Mouse (Mus musculus): Measurements from ENCODE around the gene Tlr2.

Gene Tlr2

DNA sequence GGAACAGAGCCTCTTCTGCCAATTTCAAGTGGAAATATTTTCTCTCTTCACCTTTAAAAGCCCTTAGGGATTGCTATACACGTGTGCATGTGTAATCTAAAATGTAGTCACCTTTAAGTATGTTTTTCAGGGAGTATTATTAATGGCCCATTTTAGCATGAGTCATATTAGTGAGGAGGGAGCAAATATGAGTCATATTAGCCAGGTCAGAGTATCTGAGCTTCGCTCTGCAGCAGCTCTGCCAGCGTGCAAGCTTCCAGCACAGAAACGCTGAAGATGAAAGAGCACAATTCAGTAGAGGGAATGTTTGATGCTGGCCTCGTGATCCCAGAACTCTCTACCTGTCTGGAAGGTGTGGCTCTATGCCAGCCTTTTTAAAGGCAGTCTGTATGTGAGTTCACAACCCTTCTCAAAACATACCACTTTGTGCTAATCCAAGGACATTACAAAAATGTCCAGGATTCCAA is 13.4 kb downstream of the Tlr2 start:
- no peak for DNase-seq (ENCODE audit: low spot score)

- DNase-seq (ENCODE audit: low spot score), result no peak
These were observed 13.9 kb downstream of the Tlr2 start for GRCm38 (mm10) chr3:83827684-83828083.

DNA sequence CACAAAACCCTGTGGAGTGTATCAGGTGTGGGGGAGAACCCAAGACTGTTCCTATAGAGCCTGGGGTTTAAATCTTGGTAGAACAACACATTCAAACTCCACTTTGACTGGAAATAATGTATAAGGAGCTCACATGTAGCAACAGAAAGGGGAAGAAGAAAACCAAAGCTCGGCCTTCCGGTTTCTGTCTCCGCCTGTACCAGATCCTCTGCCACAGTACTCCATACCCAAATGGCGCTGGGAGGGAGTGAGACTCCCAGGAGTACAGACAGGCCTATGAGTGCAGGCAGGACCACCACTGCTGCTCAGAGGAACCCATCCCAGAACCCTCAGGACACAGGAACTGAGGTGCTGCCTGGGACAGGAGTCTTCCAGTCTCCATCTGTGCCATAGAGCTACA is 17.8 kb downstream of the Tlr2 start:
- DNase-seq (ENCODE audit: low spot score), result no peak

- no peak for DNase-seq (ENCODE audit: low spot score)
These were observed 25.1 kb downstream of the Tlr2 start for GRCm38 (mm10) chr3:83816372-83816925.

DNA sequence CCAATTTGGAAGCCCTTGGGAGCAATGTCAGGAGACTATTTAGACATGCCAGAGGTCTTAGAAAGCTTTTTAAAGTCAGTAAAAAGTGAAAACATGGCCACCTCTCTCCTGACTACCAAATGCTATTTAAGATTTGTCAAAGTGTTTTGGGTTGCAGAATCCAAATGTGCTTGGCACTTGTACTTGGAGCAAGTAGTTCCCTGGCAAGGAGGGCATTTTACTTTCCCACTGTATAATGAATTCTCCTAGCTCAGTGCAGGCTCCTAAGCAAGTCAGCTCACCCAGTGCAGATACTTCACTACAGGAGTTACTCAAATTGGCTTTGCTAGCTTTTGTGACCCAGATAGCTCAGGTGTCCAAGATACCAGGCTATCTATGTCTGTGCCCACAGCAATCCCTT is 28.7 kb downstream of the Tlr2 start:
- no peak for DNase-seq (ENCODE audit: low spot score)

GRCm38 (mm10) chr3:83811987-83812386 is 29.6 kb downstream of the Tlr2 start:
- DNase-seq (ENCODE audit: low spot score), result no peak

DNA sequence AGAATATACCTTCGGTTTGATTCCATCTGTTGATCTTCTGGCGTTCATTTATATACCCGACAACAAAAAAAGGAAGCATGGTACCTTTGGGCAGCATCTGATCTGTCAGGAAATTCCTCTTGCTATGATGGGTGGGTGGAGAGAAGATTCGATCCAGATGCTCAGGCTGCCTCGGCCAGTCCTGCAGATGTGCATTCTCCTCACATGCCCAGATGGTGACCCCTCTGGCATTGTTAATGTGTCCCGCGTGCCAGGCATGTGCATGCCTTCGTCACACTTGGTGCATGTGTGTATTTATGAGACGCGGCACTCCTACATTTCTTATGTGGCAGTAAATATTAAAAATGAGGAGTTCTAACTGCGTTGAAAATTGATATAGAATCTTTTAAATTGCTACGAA is 33.1 kb downstream of the Tlr2 start:
- DNase-seq (ENCODE audit: low spot score), result no peak

- no peak for DNase-seq (ENCODE audit: low spot score)
These were observed 39.9 kb downstream of the Tlr2 start for GRCm38 (mm10) chr3:83801649-83802155.

GRCm38 (mm10) chr3:83799486-83799885 is 42.1 kb downstream of the Tlr2 start:
- no peak for DNase-seq (ENCODE audit: low spot score)

- peak; percentile 29 for DNase-seq (ENCODE audit: low spot score)
These were observed 43.7 kb downstream of the Tlr2 start for GRCm38 (mm10) chr3:83797828-83798227.

- no peak for DNase-seq (ENCODE audit: low spot score)
These were observed 44.5 kb downstream of the Tlr2 start for GRCm38 (mm10) chr3:83797098-83797497.

- DNase-seq (ENCODE audit: low spot score), result no peak
These were observed 50.1 kb downstream of the Tlr2 start for GRCm38 (mm10) chr3:83791444-83791843.

- DNase-seq (ENCODE audit: low spot score), result no peak
These were observed 51.7 kb downstream of the Tlr2 start for GRCm38 (mm10) chr3:83789651-83790451.

- no peak for DNase-seq (ENCODE audit: low spot score)
These were observed 53.7 kb downstream of the Tlr2 start for GRCm38 (mm10) chr3:83787776-83788305.

DNA sequence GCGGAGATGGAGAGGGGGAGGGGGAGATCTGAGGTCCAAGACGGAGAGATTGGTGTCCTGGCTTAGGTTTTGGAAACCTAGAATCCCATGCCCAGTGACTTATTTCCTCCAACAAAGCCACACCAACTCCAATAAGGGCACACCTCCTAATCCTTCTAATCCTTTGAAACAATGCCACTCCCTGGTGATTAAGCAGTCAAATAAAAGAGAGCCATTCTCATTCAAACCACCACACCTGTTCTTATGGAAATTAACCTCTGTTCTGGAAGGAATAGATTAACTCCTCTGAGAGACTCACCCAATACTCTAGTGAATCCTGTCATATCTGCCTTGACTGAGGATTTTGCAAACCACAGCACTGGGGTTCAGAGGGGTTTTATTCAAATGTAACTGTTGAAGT is 54.5 kb downstream of the Tlr2 start:
- no peak for DNase-seq (ENCODE audit: low spot score)
